Mouse (Mus musculus) erythroblast, embryonic 14.5 days (primary cell): ENCODE results near the gene Plxdc2. TPM values are rescaled to one million over a fixed set of nuclear protein-coding genes. Genes with fewer than 3 reads are reported as not detected.
A peak's percentile ranks its signal among the peaks of the same experiment; 100 is the strongest.

Experiments
- H3K27me3 ChIP-seq: 2 replicates; pipeline ENCODE4 v1.6.1; 2012; ENCODE audit warnings: inconsistent platforms; ENCODE audit not compliant: control insufficient read depth
- H3K36me3 ChIP-seq: 2 replicates; pipeline ENCODE4 v1.6.1; 2012; ENCODE audit warnings: mild to moderate bottlenecking, inconsistent platforms; ENCODE audit not compliant: control insufficient read depth
- H3K4me1 ChIP-seq: 2 replicates; pipeline ENCODE4 v1.6.1; 2012; ENCODE audit warnings: inconsistent platforms; ENCODE audit not compliant: control insufficient read depth
- H3K4me3 ChIP-seq: replicated peaks from 2 replicates; pipeline ENCODE3; 2012; ENCODE audit warnings: moderate library complexity, mild to moderate bottlenecking, inconsistent platforms
- H3K9me3 ChIP-seq: 2 replicates; pipeline ENCODE4 v1.6.1; 2012; ENCODE audit warnings: low read length, inconsistent platforms, mixed read lengths; ENCODE audit not compliant: control insufficient read depth
- GATA1 ChIP-seq: IDR thresholded peaks from 2 replicates; pipeline ENCODE4 v1.6.1; 2012; ENCODE audit warnings: low read length, inconsistent platforms, mixed read lengths
- TAL1 ChIP-seq: IDR thresholded peaks from 3 replicates; pipeline ENCODE4 v1.6.1; 2012; ENCODE audit warnings: low read length, inconsistent platforms, mixed read lengths
- polyA plus RNA-seq: library from polyadenylated mRNA; stranded (reverse); fragments of >175 nt; gene quantifications from 2 replicates; pipeline ENCODE4 v1.2.3, GENCODE M21; 2012

The Plxdc2 gene
- 0.01 TPM in 1 of 2 replicates, not detected in the other for polyA plus RNA-seq

DNA sequence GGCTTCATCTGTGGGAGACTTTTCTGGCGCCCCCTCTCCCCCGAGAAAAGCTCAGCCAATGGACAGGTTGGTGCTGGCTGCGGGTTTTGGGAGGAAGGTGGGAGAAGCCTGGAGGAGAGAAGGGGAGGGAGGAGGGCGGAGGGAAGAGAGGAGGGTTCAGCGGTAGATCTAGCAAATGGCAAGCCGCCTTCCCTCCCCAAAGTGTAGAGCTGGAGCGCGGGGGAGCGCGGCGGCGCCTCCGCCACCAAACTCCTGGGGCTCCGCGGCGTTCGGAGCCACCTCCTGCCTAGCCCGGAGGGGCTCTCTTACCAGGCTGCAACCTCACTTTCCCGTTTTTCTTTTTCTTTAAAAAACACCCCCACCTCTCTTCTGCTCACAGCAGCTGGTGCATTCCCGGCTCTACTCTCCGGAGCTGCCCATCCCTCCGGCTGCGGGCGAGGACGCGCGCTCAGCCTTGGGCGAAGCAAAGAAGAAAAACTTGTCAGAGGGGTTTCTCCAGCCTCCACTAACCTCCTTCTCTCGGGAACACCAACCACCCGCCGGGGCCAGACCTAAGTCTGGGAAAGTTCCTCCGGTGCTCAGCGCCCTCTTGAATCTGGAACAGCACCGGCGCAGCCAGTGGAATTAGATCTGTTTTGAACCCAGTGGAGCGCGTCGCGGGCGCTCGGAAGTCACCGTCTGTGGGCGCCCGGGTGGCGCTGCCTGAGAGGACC, at the start of gene Plxdc2:
Gene Plxdc2, plus strand, starts transcription at position 199 of the 713 bp plus-strand sequence.
- H3K4me3 ChIP-seq = peak within 1 kb of the TSS; percentile 20
- H3K9me3 ChIP-seq = no peaks in the 10 kb centered on the region
- no peaks in the 10 kb centered on the region for H3K36me3 ChIP-seq
- no peaks in the 10 kb centered on the region for H3K4me1 ChIP-seq
- no peak for TF ChIP-seq GATA1
- peaks cover 31% of the 10 kb centered on the region for H3K27me3 ChIP-seq

DNA sequence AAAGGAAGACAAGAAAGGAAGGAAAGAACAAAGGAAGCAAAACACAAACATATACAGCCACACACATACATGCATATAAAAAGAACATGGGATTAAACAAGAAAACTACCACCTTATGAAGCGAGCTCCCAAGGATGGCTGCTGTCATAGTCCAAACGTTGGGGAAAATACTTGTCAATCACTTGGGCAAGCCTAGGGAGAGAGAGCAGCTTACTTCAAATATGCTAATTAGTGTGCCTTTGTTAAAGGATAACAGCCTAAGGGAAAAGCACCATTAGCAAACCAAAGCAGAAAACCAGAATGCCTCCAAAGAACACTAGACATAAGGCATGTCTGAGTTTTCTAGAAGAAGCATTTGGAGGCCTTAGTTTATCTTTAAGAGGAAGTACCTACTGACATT, 45.7 kb upstream of the Plxdc2 start:
- TF ChIP-seq GATA1 (no peak), TAL1 (no peak)
- Histone ChIP-seq H3K4me1 (no peaks in the 10 kb centered on the region), H3K27me3 (no peaks in the 10 kb centered on the region), H3K4me3 (no peak overlapping the region), H3K36me3 (no peaks in the 10 kb centered on the region), H3K9me3 (no peaks in the 10 kb centered on the region)

DNA sequence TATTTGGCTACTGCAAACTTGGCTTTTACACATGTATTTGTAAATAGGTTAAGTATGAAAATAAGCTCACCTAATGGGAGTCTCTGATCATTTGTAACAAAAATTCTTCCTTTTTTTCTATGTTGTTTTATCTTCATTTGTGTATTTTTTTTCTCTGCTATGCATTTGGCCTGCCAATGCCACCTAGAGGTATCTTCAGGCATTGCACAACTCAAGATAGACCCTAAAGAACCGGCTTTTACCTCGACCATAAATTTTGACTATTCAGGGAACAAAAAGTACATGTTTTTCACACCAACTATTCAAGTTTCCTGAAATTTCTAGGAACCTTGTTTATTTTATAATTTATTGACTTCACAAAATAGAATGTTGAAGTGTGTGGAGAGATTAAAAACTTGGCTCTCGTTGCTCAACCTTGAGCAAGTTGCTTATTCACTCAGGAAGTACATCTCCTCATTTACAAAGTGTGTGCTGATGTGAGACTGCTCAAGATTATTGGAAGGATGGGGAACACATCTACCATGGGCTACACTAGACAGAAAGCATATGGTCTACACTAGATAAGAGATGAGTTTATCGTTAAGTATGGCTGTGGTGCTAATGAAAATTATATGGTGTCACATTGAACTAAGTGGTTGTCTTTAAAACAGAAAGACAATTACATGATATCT, 43.6 kb upstream of the Plxdc2 start:
- Histone ChIP-seq H3K4me3 (no peak overlapping the region), H3K27me3 (no peaks in the 10 kb centered on the region), H3K36me3 (no peaks in the 10 kb centered on the region), H3K9me3 (peaks cover 4% of the 10 kb centered on the region), H3K4me1 (no peaks in the 10 kb centered on the region)
- no peak for TF ChIP-seq GATA1
- no peak for TF ChIP-seq TAL1

DNA sequence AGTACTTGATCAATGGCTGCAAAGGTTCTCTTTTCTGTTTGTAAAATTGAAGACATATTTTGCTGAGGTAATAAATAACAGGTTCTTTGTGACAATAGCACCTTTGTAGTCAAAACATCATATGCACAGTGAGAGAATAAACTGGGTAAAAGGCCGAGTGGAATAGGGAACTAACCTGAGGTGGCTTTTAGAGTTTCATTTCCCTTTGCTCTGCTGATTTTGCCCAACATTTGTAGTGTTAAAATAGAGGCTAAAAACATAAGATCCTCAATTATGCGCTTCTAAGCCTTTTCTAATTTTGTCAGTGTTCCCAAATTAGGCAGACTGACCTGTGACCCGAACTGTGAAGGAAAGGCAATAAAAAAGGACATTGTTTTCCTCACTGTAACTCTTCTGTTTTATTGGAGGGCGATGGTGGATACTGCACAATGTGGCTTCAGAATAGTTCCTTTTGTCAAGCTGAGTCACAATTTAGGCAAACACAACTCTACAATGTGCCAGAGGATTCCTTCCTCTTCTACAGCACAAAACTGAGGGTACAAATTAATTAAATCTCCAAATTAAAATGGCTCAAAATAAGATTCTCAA, 20.8 kb upstream of the Plxdc2 start:
- Histone ChIP-seq H3K4me3 (no peak overlapping the region), H3K4me1 (no peaks in the 10 kb centered on the region), H3K36me3 (no peaks in the 10 kb centered on the region), H3K9me3 (no peaks in the 10 kb centered on the region), H3K27me3 (no peaks in the 10 kb centered on the region)
- no peak for TF ChIP-seq GATA1
- TF ChIP-seq TAL1 = no peak

DNA sequence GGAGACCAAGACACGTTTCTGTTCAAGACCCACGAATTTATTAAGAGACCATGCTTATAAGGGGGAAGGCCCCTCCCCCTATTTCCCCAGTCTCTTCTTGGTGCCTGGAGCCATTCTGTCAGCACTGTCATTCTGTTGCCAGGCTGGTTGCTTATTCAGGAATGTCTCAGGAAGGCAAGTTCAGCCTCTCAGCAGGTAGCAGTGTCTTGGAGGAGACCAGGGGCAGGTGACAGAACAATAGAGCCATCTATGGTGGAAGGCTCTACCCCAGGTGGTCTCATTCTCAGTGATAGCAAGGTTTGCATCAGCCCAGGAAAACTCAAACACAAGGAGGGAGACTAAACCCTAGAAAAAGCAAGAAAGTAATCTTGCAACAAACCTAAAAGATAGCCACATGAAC, 11.5 kb upstream of the Plxdc2 start:
- Histone ChIP-seq H3K4me1 (no peaks in the 10 kb centered on the region), H3K4me3 (no peak overlapping the region), H3K36me3 (no peaks in the 10 kb centered on the region), H3K27me3 (no peaks in the 10 kb centered on the region), H3K9me3 (no peaks in the 10 kb centered on the region)
- TF ChIP-seq TAL1 (no peak), GATA1 (no peak)

DNA sequence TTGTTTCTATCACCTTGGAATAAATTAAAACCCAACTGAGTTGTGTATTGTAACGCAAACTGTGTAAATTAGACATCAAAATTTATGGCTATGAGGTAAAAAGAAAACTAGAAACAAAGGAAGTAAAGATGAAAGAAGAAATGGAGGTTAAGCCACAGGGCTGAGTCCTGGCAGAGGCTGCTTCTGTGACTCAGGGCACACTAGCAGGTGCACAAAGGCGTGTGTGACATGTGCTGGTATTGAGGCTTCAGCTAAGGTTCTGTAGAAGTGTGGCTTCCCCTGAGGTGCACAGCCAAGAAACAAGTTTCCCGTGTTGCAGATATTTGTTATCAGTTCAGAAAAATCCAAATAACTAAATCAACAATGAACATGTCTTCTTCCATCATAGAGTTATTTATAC, 5.0 kb upstream of the Plxdc2 start:
- H3K27me3 ChIP-seq = peaks cover 11% of the 10 kb centered on the region
- TF ChIP-seq TAL1 (no peak), GATA1 (no peak)

DNA sequence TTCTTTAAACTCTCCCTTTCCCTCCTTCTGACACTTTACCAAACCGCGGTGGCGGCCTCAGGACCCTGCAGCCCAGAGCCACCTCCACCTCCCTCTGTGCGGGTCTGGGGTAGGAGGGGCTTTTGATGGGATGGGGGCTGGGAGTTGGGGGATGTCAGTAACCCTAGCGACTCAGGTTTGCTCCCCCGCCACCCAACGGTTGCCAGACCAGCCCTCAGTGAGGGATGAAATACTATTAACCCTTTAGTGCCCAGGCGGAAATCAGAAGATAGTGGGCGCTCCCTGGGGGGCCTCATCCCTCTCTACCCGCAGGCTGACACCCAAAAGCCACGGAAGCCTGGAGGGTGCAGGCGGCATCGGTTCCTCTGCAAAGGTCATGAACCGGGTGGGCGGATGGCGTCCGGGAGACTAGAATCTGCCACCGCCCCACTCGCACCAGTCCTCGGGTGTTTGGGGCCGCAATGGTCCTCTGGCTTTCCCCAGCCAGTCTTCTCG, 446 bp upstream of the Plxdc2 start:
- Histone ChIP-seq H3K4me1 (no peaks in the 10 kb centered on the region), H3K36me3 (no peaks in the 10 kb centered on the region), H3K27me3 (peaks cover 31% of the 10 kb centered on the region), H3K9me3 (no peaks in the 10 kb centered on the region), H3K4me3 (peak overlapping the region; percentile 20)
- TF ChIP-seq GATA1 (no peak), TAL1 (no peak)

More for the DNA sequence above, 5.0 kb upstream of the Plxdc2 start:
- H3K36me3 ChIP-seq = no peaks in the 10 kb centered on the region
- H3K4me1 ChIP-seq = no peaks in the 10 kb centered on the region
- H3K4me3 ChIP-seq = no peak overlapping the region
- H3K9me3 ChIP-seq = no peaks in the 10 kb centered on the region

DNA sequence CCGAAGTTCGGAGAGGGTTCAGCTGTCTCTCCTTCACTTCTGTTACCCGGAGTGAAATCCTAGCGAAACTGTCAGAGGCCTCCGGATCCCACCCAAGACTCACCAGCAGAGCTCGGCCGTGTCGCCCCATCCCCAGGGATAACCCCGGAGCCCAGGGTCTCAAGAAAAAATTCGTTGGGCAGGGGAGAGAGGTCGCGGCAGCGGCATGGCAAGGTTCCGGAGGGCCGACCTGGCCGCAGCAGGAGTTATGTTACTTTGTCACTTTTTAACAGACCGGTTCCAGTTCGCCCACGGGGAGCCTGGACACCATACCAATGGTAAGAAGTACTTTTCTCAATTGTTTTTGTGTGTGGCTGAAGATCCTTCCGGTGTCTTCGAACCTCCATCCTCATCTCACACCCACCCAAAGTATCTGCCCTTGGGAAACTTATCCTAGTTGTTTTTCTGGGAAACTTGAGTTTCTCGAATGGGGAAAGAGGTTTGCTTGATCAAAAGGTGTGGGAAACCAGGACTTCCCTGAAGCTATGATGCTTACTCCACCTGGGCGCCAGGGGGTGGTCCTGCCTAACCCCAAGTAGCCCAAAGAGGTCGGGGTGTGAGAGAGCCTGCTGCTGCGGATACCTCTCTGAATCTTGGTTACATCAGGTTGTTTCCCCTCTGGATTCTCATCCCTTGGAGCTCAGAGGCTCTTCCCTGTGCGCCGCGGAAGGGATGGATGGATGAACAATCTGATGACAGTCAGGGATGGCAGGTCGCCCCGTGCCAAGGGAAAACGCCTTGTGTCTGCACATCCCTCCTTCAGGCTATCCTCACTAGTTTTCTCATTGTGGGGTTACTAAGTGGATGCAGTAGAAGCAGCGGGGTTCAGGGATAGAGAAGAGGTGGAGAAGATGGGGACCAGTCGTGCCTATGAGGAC, 1.1 kb downstream of the Plxdc2 start:
- Histone ChIP-seq H3K27me3 (peaks cover 31% of the 10 kb centered on the region), H3K4me3 (peak overlapping the region; percentile 16), H3K9me3 (no peaks in the 10 kb centered on the region), H3K4me1 (no peaks in the 10 kb centered on the region), H3K36me3 (no peaks in the 10 kb centered on the region)
- TF ChIP-seq GATA1 (no peak), TAL1 (no peak)
